Mouse (Mus musculus) cerebellum, adult 8-10 months (tissue): Measurements from ENCODE around the gene Ttc3.

ENCODE experiments used
- DNase-seq: peaks from one replicate; pipeline ENCODE4 v3.0.0; 2022

The Ttc3 gene

GRCm38 (mm10) chr16:94509983-94510382 is 139.6 kb downstream of the Ttc3 start:
- no peak for DNase-seq

GRCm38 (mm10) chr16:94517606-94518005 is 147.2 kb downstream of the Ttc3 start:
- DNase-seq: no peak
